Mouse (Mus musculus) CH12.LX (cell line): ENCODE measurements around the gene Megf11.
"Not testable (repeated sequence)": the region's sequence is repeated elsewhere in the genome, so short reads cannot be mapped to it uniquely, and the experiment has no call there.

ENCODE experiments used
- BHLHE40 ChIP-seq: IDR thresholded peaks from 2 replicates; pipeline ENCODE4 v1.6.1; 2011; ENCODE audit warnings: mild to moderate bottlenecking, low read depth, low read length, improper control_type of control experiment
- CTCF ChIP-seq, 2 experiments: IDR thresholded peaks in 1 of 2; conservative IDR thresholded peaks in 1 of 2; 2 replicates each; pipeline ENCODE4 v1.5.1; 2011 to 2012; ENCODE audit warnings: low read depth in 2 of 2, low read length in 2 of 2, improper control_type of control experiment in 1 of 2, inconsistent platforms in 1 of 2, mild to moderate bottlenecking in 1 of 2, moderate library complexity in 1 of 2
- EP300 ChIP-seq: IDR thresholded peaks from 2 replicates; pipeline ENCODE4 v1.6.1; 2011; ENCODE audit warnings: low read length, improper control_type of control experiment
- ETS1 ChIP-seq: conservative IDR thresholded peaks from 2 replicates; pipeline ENCODE4 v1.6.1; 2012; ENCODE audit warnings: low read depth, mild to moderate bottlenecking, inconsistent platforms, low read length, improper control_type of control experiment, moderate library complexity
- HCFC1 ChIP-seq: IDR thresholded peaks from 2 replicates; pipeline ENCODE4 v1.6.1; 2012; ENCODE audit warnings: low read depth, mild to moderate bottlenecking, inconsistent platforms, low read length, improper control_type of control experiment
- MAFK ChIP-seq: IDR thresholded peaks from 2 replicates; pipeline ENCODE4 v1.6.1; 2011; ENCODE audit warnings: low read length, improper control_type of control experiment; ENCODE audit not compliant: insufficient replicate concordance
- POLR2A ChIP-seq: IDR thresholded peaks from 2 replicates; pipeline ENCODE4 v1.6.1; 2011; ENCODE audit warnings: low read depth, mild to moderate bottlenecking, improper control_type of control experiment, low read length
- USF1 ChIP-seq: IDR thresholded peaks from 2 replicates; pipeline ENCODE4 v1.6.1; 2014; ENCODE audit warnings: low read depth, mild to moderate bottlenecking, inconsistent platforms, low read length, improper control_type of control experiment

DNA sequence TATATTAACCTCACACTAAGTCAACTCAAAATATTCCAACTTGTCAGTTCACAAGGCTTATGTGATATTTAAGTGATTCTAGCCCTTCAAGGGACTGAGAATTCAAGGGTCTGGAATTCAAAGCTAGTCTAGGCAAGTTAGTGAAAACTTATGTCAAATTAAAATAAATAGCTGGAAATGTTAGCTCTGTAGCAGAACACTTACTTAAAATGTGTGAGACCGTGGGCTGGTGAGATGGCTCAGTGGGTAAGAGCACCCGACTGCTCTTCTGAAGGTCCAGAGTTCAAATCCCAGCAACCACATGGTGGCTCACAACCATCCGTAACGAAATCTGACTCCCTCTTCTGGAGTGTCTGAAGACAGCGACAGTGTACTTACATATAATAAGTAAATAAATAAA lies 324.9 kb downstream of the Megf11 start:
- TF ChIP-seq HCFC1; EP300; MAFK; ETS1; CTCF (conservative IDR thresholded peaks at IDR 0.05 in 1 of 2, IDR thresholded peaks at IDR 0.05 in 1 of 2; ENCODE audit: low read depth in 2 of 2, low read length in 2 of 2); POLR2A; USF1; BHLHE40: not testable (repeated sequence)
